Mouse (Mus musculus) lung, postnatal 0 days (tissue): ENCODE measurements at regions not wholly inside any gene's neighbourhood (a gene's known extent, or its start where the extent isn't known, plus 50 kb on each side); places are given as distances from the start of the nearest gene placed in this dataset.
A peak's percentile ranks its signal among the peaks of the same experiment; 100 is the strongest.

Experiments
- ATAC-seq: fragments of 200-750 bp; cut with Nextera tagmentation; 2 replicates; pipeline ENCODE4 v1.8.0; 2017; ENCODE audit warnings: moderate library complexity
- DNase-seq: peaks from one replicate; pipeline ENCODE4 v3.0.0-alpha.2; 2016; ENCODE audit warnings: low spot score
- H3K27ac ChIP-seq: fragments of 300-500 bp; sonication (generic); 2 replicates; pipeline ENCODE4 v1.5.1; 2014; ENCODE audit warnings: antibody characterized with exemption, mild to moderate bottlenecking, low read length, mixed read lengths
- H3K27me3 ChIP-seq: fragments of 300-500 bp; sonication (generic); replicated peaks from 2 replicates; pipeline ENCODE4 v1.6.1; 2014; ENCODE audit warnings: low read length, mixed read lengths; ENCODE audit not compliant: insufficient read depth
- H3K36me3 ChIP-seq: fragments of 300-500 bp; sonication (generic); 2 replicates; pipeline ENCODE4 v1.6.1; 2014; ENCODE audit warnings: low read length, mixed read lengths; ENCODE audit not compliant: insufficient read depth
- H3K4me1 ChIP-seq: fragments of 300-500 bp; sonication (generic); 2 replicates; pipeline ENCODE4 v1.6.1; 2014; ENCODE audit warnings: antibody characterized with exemption, low read depth, low read length, mixed read lengths; ENCODE audit not compliant: insufficient read depth
- H3K4me2 ChIP-seq: fragments of 300-500 bp; sonication (generic); replicated peaks from 2 replicates; pipeline ENCODE4 v1.6.1; 2014; ENCODE audit warnings: low read depth, mild to moderate bottlenecking, low read length, moderate library complexity, mixed read lengths
- H3K4me3 ChIP-seq: fragments of 300-500 bp; sonication (generic); 2 replicates; pipeline ENCODE4 v1.5.1; 2014; ENCODE audit warnings: low read depth, low read length
- H3K9ac ChIP-seq: fragments of 300-500 bp; sonication (generic); replicated peaks from 2 replicates; pipeline ENCODE4 v1.6.1; 2014; ENCODE audit warnings: low read depth, mild to moderate bottlenecking
- H3K9me3 ChIP-seq: fragments of 300-500 bp; sonication (generic); 2 replicates; pipeline ENCODE4 v1.6.1; 2016; ENCODE audit warnings: low read length, mixed read lengths
- CTCF ChIP-seq: IDR thresholded peaks from 2 replicates; pipeline ENCODE4 v1.5.1; 2016; ENCODE audit warnings: antibody characterized with exemption, mild to moderate bottlenecking
- EP300 ChIP-seq: IDR thresholded peaks from 2 replicates; pipeline ENCODE4 v1.6.1; 2016; ENCODE audit warnings: antibody characterized with exemption, mild to moderate bottlenecking, control low read depth
- WGBS: fragments of 180-500 bp; shearing (Covaris S2); extraction: QIAGEN DNeasy Blood & Tissue Kit; methylation state at CpG from one replicate; pipeline ENCODE4 v1.1.7; 2014; 5-methylcytosine and 5-hydroxymethylcytosine counted together

- Histone ChIP-seq H3K4me3 (no peak overlapping the region), H3K36me3 (no peaks in the 10 kb centered on the region), H3K4me1 (peaks cover 9% of the 10 kb centered on the region; the same call in 1 of the 2 replicates), H3K4me2 (no peak overlapping the region), H3K9me3 (no peaks in the 10 kb centered on the region), H3K9ac (no peak overlapping the region), H3K27ac (no peak overlapping the region), H3K27me3 (no peaks in the 10 kb centered on the region)
- 46% methylated on average over 8 of the region's 8 CpGs for WGBS
- TF ChIP-seq CTCF (no peak), EP300 (no peak)
- ATAC-seq (no peak), DNase-seq (peak; percentile 42)
These were observed 244.6 kb upstream of the Fn1 start for GRCm38 (mm10) chr1:71897464-71898051.

GRCm38 (mm10) chr1:71896141-71896725, 243.2 kb upstream of the Fn1 start:
- Histone ChIP-seq H3K27me3 (no peaks in the 10 kb centered on the region), H3K27ac (no peak overlapping the region), H3K4me1 (peaks cover 9% of the 10 kb centered on the region; the same call in 1 of the 2 replicates), H3K9ac (no peak overlapping the region), H3K36me3 (no peaks in the 10 kb centered on the region), H3K9me3 (no peaks in the 10 kb centered on the region), H3K4me3 (no peak overlapping the region), H3K4me2 (no peak overlapping the region)
- DNase-seq (no peak), ATAC-seq (no peak)
- no peak for TF ChIP-seq CTCF
- no peak for TF ChIP-seq EP300
- WGBS = 60% methylated on average over 11 of the region's 11 CpGs

- Histone ChIP-seq H3K36me3 (no peaks in the 10 kb centered on the region), H3K4me3 (no peak overlapping the region), H3K4me2 (no peak overlapping the region), H3K27ac (no peak overlapping the region), H3K9ac (no peak overlapping the region), H3K27me3 (no peaks in the 10 kb centered on the region), H3K4me1 (peaks cover 9% of the 10 kb centered on the region; the same call in 1 of the 2 replicates), H3K9me3 (no peaks in the 10 kb centered on the region)
- 3% methylated on average over 5 of the region's 5 CpGs for WGBS
- DNase-seq = peak; percentile 95
- TF ChIP-seq CTCF (no peak), EP300 (peak; percentile 97)
- ATAC-seq = peak; percentile 98
These were observed 240.6 kb upstream of the Fn1 start for GRCm38 (mm10) chr1:71893636-71894035.

- WGBS = 83% methylated on average over 3 of the region's 3 CpGs
- ATAC-seq = no peak; the same call in 1 of the 2 replicates
- no peak overlapping the region for H3K9ac ChIP-seq
- TF ChIP-seq EP300 (no peak), CTCF (no peak)
- no peaks in the 10 kb centered on the region for H3K9me3 ChIP-seq
- H3K27me3 ChIP-seq = no peaks in the 10 kb centered on the region
- H3K4me3 ChIP-seq = no peak overlapping the region
- no peaks in the 10 kb centered on the region for H3K36me3 ChIP-seq
- DNase-seq = no peak
- H3K4me1 ChIP-seq = no peaks in the 10 kb centered on the region; the same call in 1 of the 2 replicates
- no peak overlapping the region for H3K27ac ChIP-seq
- H3K4me2 ChIP-seq = no peak overlapping the region
These were observed 234.8 kb upstream of the Fn1 start for GRCm38 (mm10) chr1:71887809-71888208.

GRCm38 (mm10) chr1:71886903-71887302, 233.9 kb upstream of the Fn1 start:
- Histone ChIP-seq H3K36me3 (no peaks in the 10 kb centered on the region), H3K4me1 (no peaks in the 10 kb centered on the region), H3K9me3 (no peaks in the 10 kb centered on the region), H3K27me3 (no peaks in the 10 kb centered on the region), H3K4me2 (no peak overlapping the region), H3K9ac (no peak overlapping the region), H3K27ac (no peak overlapping the region), H3K4me3 (no peak overlapping the region)
- DNase-seq (no peak), ATAC-seq (no peak)
- 58% methylated on average over 6 of the region's 6 CpGs for WGBS
- TF ChIP-seq EP300 (no peak), CTCF (no peak)

- H3K36me3 ChIP-seq = no peaks in the 10 kb centered on the region
- no peak overlapping the region for H3K9ac ChIP-seq
- H3K27me3 ChIP-seq = no peaks in the 10 kb centered on the region
- no peak overlapping the region for H3K27ac ChIP-seq
- DNase-seq (no peak), ATAC-seq (no peak)
- no peak overlapping the region for H3K4me2 ChIP-seq
- no peak for TF ChIP-seq EP300
- no peak for TF ChIP-seq CTCF
- H3K9me3 ChIP-seq = no peaks in the 10 kb centered on the region
- no peaks in the 10 kb centered on the region for H3K4me1 ChIP-seq
- 65% methylated on average over 5 of the region's 5 CpGs for WGBS
- H3K4me3 ChIP-seq = no peak overlapping the region
These were observed 233.2 kb upstream of the Fn1 start for GRCm38 (mm10) chr1:71886233-71886632.
